ENCODE assay signal across 8 mouse cellular contexts in genomic region chr17:80620786-80621423, GRCm38 (mm10). TPM values are rescaled to one million over a fixed set of nuclear protein-coding genes. Genes with fewer than 3 reads are reported as not detected.
DNase-seq lines count a peak whose midpoint lies in the region; ATAC-seq and TF ChIP-seq lines count a peak whose summit lies in the region.

No protein-coding gene starts in this region.

- no peak overlapping the region for H3K4me3 ChIP-seq in cortical plate, adult 2 months (ENCODE audit: insufficient read depth, low read length)
- no peak overlapping the region for H3K4me3 ChIP-seq in liver, embryonic 14.5 days (ENCODE audit: insufficient read depth in 1 of 2, low read depth in 2 of 2, low read length in 2 of 2)
- no peak overlapping the region for H3K4me3 ChIP-seq in neural tube, embryonic 14.5 days (ENCODE audit: low read depth, low read length)

- WGBS in liver, embryonic 14.5 days (ENCODE audit: insufficient replicate concordance), result 41% methylated on average over 5 of the region's 5 CpGs
- 63% methylated on average over 5 of the region's 5 CpGs for WGBS in neural tube, embryonic 14.5 days

- TF ChIP-seq CTCF in cortical plate, adult 2 months (IDR thresholded peaks at IDR 0.05; ENCODE audit: extremely low read depth, insufficient read depth, low read length), result peak; percentile 96
- TF ChIP-seq CTCF in liver, embryonic 14.5 days (IDR thresholded peaks at IDR 0.05; ENCODE audit: low read depth), result peak; percentile 85

- TF ChIP-seq EP300 in liver, embryonic 14.5 days (IDR thresholded peaks at IDR 0.05; ENCODE audit: low read depth), result no peak

- H3K9ac ChIP-seq in liver, embryonic 14.5 days (replicated peaks), result no peak overlapping the region
- H3K9ac ChIP-seq in neural tube, embryonic 14.5 days (replicated peaks; ENCODE audit: low read depth, low read length), result no peak overlapping the region

- no peaks in the 10 kb centered on the region for H3K9me3 ChIP-seq in liver, embryonic 14.5 days (ENCODE audit: control insufficient read depth, low read length)
- H3K9me3 ChIP-seq in neural tube, embryonic 14.5 days (ENCODE audit: control insufficient read depth, low read length), result no peaks in the 10 kb centered on the region

- H3K27me3 ChIP-seq in liver, embryonic 14.5 days (ENCODE audit: control insufficient read depth, insufficient read depth, low read length), result no peaks in the 10 kb centered on the region
- H3K27me3 ChIP-seq in neural tube, embryonic 14.5 days (ENCODE audit: control insufficient read depth, insufficient read depth, low read length), result no peaks in the 10 kb centered on the region

- H3K36me3 ChIP-seq in liver, embryonic 14.5 days (replicated peaks; ENCODE audit: control insufficient read depth, insufficient read depth, low read depth), result no peaks in the 10 kb centered on the region
- H3K36me3 ChIP-seq in neural tube, embryonic 14.5 days (ENCODE audit: control insufficient read depth, insufficient read depth, low read length), result peaks cover 6% of the 10 kb centered on the region; the same call in 1 of the 2 replicates

- peak; percentile 92 for ATAC-seq in activated CD4-positive, CD25-positive, alpha-beta regulatory T cell, adult 4 months
- no peak for ATAC-seq in liver, embryonic 14.5 days (ENCODE audit: insufficient read depth)
- ATAC-seq in neural tube, embryonic 14.5 days (ENCODE audit: low read depth), result peak; percentile 79

- no peak for TF ChIP-seq POLR2A in cortical plate, adult 2 months (IDR thresholded peaks at IDR 0.05; ENCODE audit: extremely low read depth, insufficient read depth, low read length)

- H3K27ac ChIP-seq in cortical plate, adult 2 months (ENCODE audit: insufficient read depth, low read length), result no peak overlapping the region
- H3K27ac ChIP-seq in liver, embryonic 14.5 days, result no peak overlapping the region
- no peak overlapping the region for H3K27ac ChIP-seq in neural tube, embryonic 14.5 days (ENCODE audit: low read depth, low read length)

- H3K4me2 ChIP-seq in liver, embryonic 14.5 days (ENCODE audit: low read depth), result no peak overlapping the region
- no peak overlapping the region for H3K4me2 ChIP-seq in neural tube, embryonic 14.5 days (ENCODE audit: low read depth, low read length)

- H3K4me1 ChIP-seq in cortical plate, adult 2 months (ENCODE audit: control insufficient read depth, insufficient read depth, low read length), result peaks cover 3% of the 10 kb centered on the region
- H3K4me1 ChIP-seq in liver, embryonic 14.5 days (replicated peaks; ENCODE audit: control insufficient read depth in 2 of 2, insufficient read depth in 2 of 2, low read length in 1 of 2), result 0 out of 4 replicates have a peak, but pooled peaks cover 0 to 2% of the 10 kb centered on the region in 2 experiments
- no peaks in the 10 kb centered on the region for H3K4me1 ChIP-seq in neural tube, embryonic 14.5 days (ENCODE audit: control insufficient read depth, insufficient read depth, low read length)

- peak; percentile 71 for DNase-seq in B cell, adult 2 months
- DNase-seq in gastrocnemius, postnatal 14 days, result peak; percentile 30
- peak; percentile 78 for DNase-seq in kidney, postnatal 10 days
- peak in 1 of 3 experiments; percentile 6 for DNase-seq in liver, embryonic 14.5 days (ENCODE audit: low read depth in 3 of 3, low spot score in 3 of 3)
- DNase-seq in thymus, adult 18-20 months, result peak; percentile 11 to 21

- intact Hi-C loops in gastrocnemius, postnatal 14 days (cut with DNase I; ENCODE audit: low total_unique reads), result loop anchor here (5.0 kb wide), 1 partner anchor 361 kb away; no protein-coding TSS in a partner anchor

RNA-seq across cellular contexts. Expression of gene Cdkl4, which starts 43.3 kb away (rescaled TPM):
- 1 to 10 TPM in 1 of 2 experiments, under 1 TPM in 1; 0.57 to 1.1 TPM for polyA plus RNA-seq in activated CD4-positive, CD25-positive, alpha-beta regulatory T cell, adult 4 months (2017; shearing (Covaris generic))
- 12.4 and 14.0 TPM in 2 replicates for polyA plus RNA-seq in cortical plate, adult 2 months (2012; rRNA removed)
- under 1 TPM in 1 of 2 experiments, not detected in 1; 0.14 TPM for total RNA-seq in gastrocnemius, postnatal 14 days (2021)
- 0.11 and 0.13 TPM in 2 replicates for polyA plus RNA-seq in liver, embryonic 14.5 days (2012; rRNA removed)
- polyA plus RNA-seq in liver, embryonic 14.5 days (2014; fragmentation: Nextera tagmentation; extraction: Ambion mirVana), result 0.09 TPM in 1 of 2 replicates, not detected in the other
- polyA plus RNA-seq in neural tube, embryonic 14.5 days (2014; fragmentation: Nextera tagmentation; extraction: Ambion mirVana), result 4.5 and 7.4 TPM in 2 replicates
